Mouse (Mus musculus): ENCODE measurements around the gene 9330159F19Rik.

GRCm38 (mm10) chr10:29199835-29200234, 11.6 kb upstream of the 9330159F19Rik start:
- TF ChIP-seq HCFC1 (IDR thresholded peaks at IDR 0.05; ENCODE audit: borderline replicate concordance, insufficient read depth, low read length), result no peak
- TF ChIP-seq ZC3H11A (IDR thresholded peaks at IDR 0.05; ENCODE audit: borderline replicate concordance, low read depth, low read length), result no peak
